Mouse (Mus musculus) layer of hippocampus, adult 9-10 months (tissue): ENCODE data around the gene Gm13272.
"Not testable (repeated sequence)": the region's sequence is repeated elsewhere in the genome, so short reads cannot be mapped to it uniquely, and the experiment has no call there.

ENCODE experiments used
- DNase-seq: peaks from one replicate; pipeline ENCODE4 v3.0.0; 2022; ENCODE audit warnings: low spot score

The Gm13272 gene

DNA sequence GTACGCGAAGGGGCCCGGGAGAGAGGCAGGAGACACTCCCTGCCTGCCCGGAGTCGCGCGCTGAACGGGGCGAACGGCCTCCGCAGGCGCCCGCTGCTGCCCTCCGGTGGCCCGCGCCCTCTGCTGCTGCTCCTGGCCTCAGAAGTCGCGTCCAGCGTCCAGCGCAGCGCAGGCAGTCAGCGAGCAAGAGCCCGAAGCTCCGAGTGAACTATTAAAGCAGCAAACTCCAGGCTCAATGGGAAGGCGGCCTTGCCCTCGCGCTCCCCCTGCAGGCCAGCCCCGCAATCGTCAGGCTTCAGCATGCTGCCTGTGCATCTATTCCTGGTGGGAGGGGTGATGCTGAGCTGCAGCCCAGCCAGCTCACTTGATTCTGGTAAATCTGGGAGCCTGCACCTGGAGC is at the start of gene Gm13272:
TSS of gene Gm13272 (plus strand) at position 301 of the 400 bp plus-strand sequence.
- not testable (repeated sequence) for DNase-seq

DNA sequence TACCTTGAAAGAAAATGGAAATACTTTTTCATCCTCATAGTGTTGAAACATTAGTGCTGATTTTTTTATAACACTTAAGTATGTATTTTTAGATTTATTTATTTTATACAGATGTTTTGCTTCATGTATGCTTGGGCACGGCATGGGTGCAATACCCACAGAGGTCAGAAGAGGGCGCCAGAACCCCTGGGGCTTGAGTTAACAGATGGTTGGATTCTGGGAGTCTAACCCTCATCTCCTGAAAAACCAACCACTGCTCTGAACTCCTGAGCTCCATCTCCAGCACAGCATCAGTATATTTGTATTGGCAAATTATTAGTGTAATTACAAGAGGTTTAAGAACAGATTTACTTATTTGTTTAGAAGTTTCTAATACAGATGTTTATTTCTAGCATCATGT is 41.2 kb upstream of the Gm13272 start:
- DNase-seq, result no peak

DNA sequence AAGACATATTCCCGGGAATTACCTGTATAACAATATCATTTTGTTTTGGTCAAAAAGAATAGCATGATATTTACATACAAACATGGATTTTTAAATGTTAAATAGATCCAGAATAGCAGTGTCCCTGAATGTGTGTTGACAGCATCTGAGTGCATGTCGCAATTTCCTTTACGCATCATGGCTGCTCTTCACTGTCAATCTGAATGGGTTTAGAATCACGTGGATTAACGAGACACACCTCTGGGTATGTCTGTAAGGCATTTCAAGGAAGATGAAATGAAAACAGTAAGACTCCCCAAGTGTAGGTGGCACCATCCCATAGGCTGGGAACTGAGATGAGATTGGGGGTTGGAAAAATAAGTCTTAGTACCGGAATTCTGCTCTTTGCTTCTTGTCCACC is 40.6 kb upstream of the Gm13272 start:
- no peak for DNase-seq

DNA sequence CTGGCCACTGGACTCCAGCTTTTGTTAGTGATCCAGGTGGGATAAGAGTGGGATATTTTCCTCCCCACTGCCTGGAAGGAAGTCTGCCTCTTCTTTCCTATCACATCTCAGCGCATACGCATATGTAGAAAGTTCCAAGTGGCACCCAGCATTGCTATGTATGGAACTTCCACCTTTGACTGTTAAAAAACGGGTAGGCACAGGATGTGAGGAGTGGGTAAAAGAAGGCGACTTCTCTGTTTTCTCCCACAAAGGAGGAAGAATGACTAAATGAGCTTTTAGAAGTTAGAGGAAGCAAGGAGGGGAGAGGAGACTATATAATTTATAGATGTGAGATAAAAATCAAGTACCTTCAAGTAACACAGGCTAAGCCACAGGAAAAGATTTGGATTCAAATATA is 38.2 kb upstream of the Gm13272 start:
- DNase-seq, result no peak

DNA sequence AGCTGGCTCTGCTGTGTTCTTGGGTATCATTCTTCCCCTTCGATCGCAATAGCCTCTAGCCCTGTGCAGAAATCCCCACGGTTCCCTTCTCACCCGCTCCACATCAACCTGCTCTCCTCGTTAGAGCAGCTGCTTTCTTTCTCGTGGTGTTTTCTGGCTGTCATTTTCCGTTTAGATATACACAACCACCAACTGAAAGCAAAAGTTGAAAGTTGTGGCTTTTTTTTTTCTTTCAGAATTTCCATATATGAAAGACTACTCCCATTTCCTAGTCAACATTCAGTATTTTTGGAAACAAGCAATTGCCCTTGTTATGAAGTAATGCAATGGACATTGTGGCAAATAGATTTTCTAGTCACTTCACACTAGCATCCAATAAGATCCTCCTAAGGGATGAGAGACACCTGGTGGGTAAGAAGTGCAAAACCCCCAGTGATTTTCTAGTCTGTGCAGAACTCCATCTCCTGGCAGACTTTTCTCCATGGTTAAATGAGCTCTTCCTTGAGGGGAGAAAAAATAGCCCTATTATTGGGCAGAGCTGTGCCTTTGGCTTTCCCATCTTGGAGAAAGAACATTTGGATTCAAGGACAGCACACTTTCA is 36.8 kb upstream of the Gm13272 start:
- no peak for DNase-seq

- DNase-seq, result no peak
These were observed 35.4 kb upstream of the Gm13272 start for GRCm38 (mm10) chr4:88744207-88744606.

DNA sequence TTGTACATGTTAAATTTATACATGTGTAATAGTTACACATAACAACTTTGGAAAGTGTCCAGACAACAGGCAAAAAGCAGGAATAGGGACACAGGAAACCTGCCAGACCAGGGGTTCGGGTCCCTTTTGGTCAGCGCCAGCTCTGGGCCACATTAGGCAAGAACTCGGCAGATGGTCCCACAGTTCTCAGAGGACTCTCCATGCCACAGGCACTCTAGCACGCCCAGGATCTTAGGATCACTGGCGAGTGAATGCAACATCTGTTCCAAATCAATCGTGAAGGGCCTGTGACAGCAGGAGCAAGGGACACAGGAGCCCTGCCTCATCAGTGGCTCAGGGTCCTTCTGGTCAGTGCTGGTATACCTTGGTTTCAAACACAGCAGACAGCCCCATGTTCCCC is 29.7 kb upstream of the Gm13272 start:
- DNase-seq, result no peak

DNA sequence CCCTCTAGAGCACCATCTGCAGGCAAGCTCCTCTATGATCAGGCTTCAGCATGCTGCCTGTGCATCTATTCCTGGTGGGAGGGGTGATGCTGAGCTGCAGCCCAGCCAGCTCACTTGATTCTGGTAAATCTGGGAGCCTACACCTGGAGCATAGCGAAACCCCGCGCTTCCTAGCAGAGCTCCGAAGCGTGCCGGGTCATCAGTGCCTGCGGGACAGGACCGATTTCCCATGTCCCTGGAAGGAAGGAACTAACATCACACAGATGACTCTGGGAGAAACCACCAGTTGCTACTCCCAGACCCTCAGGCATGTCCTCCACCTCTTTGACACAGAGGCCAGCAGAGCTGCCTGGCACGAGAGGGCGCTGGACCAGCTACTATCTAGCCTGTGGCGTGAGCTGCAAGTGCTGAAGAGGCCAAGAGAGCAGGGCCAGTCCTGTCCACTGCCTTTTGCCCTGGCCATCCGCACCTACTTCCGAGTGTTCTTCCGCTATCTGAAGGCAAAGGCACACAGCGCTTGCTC is 24.8 kb upstream of the Gm13272 start, which contains the start of gene Gm13271:
TSS of gene Gm13271 (plus strand) at position 51 of the 523 bp plus-strand sequence.
- peak; percentile 27 for DNase-seq

DNA sequence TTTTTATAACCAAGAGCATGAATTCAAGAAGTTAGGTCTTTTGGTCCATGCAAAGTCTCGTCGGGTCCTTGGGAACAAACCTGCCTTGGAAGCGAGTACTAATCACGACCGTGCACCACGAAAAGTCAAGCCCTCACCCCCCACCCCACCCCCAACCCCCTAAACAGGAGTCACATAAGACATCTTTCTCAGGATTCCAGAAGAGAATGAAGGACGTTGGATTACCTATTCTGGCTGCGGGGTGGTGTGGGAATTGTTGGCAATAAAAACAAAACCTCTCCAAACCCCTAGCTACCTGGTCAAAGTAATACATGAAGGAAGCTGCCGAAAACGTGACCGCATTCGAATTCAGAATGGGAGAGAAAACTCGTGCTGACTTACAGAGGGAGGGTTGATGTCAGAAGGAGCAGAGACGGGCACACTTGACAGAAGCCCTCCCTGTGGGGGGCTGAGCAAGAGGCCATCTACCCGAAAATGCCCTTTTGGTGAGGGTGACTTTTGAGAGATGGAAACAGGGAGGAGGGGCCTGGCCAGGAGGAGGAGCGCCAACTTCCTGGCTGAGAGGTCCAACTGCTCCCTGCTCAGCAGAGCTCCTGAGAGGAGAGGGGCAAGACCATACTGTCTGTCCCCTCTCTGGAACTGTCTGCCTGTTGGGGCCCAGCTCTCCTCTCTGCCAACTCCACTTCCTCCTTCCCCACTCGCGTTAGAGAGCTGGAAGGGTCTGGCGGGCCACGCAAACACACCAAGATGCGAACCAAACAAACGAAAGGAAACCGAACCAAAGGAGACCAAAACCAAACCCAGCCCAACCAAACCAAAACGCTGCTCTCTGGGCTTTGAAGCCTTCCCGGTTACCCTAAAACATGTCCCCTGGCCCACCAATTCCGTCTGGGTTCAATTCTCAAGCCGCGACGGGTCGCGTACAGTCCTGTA is 22.8 kb upstream of the Gm13272 start:
- DNase-seq, result not testable (repeated sequence)

GRCm38 (mm10) chr4:88757628-88758031 is 22.0 kb upstream of the Gm13272 start:
- DNase-seq, result peak; percentile 93

GRCm38 (mm10) chr4:88758751-88759150 is 20.9 kb upstream of the Gm13272 start:
- not testable (repeated sequence) for DNase-seq

- DNase-seq, result not testable (repeated sequence)
These were observed 19.9 kb upstream of the Gm13272 start, which contains the start of gene Gm13283 for GRCm38 (mm10) chr4:88759610-88760268. Gene Gm13283, plus strand, starts transcription at chr4:88760119.

DNA sequence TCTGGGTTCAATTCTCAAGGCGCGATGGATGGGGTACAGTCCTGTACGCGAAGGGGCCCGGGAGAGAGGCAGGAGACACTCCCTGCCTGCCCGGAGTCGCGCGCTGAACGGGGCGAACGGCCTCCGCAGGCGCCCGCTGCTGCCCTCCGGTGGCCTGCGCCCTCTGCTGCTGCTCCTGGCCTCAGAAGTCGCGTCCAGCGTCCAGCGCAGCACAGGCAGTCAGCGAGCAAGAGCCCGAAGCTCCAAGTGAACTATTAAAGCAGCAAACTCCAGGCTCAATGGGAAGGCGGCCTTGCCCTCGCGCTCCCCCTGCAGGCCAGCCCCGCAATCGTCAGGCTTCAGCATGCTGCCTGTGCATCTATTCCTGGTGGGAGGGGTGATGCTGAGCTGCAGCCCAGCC is 19.2 kb upstream of the Gm13272 start:
- DNase-seq, result peak; percentile 13

DNA sequence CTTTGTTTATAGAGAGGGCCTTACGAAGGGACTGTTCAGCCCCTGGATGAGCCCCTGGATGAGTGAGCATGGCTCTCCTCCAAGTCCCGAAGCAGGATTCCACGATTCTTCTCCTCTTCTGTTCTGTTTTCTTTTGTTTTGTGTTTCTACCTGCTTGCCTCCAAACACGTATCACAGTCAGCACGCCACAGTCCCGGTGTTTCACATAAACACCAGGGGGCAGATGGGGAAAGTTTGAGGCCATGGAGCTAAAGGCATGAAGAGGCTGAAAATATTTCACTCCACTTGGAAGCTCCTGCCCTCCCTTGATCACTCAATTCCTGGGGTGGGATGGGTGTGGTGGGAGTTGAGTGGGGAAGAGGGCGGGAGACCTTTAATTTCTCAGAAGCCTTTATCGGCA is 17.9 kb upstream of the Gm13272 start:
- peak; percentile 55 for DNase-seq

DNA sequence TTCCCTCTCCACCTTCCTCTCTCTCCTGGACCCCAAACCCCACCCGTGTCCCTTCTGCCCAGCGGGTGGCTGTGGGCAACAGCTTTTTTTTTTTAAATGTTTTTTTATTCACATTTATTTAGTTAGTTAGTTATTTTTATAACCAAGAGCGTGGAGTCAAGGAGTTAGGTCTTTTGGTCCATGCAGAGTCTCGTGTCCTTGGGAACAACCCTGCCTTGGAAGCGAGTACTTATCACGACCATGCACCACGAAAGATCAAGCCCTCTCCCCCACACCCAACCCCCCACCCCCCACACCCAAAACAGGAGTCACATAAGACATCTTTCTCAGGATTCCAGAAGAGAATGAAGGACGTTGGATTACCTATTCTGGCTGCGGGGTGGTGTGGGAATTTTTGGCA is 17.3 kb upstream of the Gm13272 start:
- not testable (repeated sequence) for DNase-seq

GRCm38 (mm10) chr4:88763384-88764018 is 16.1 kb upstream of the Gm13272 start:
- DNase-seq, result not testable (repeated sequence)

GRCm38 (mm10) chr4:88773534-88773933 is 6.1 kb upstream of the Gm13272 start, which contains the start of gene Gm13290:
Gene Gm13290, plus strand, starts transcription at chr4:88773834.
- DNase-seq, result not testable (repeated sequence)

DNA sequence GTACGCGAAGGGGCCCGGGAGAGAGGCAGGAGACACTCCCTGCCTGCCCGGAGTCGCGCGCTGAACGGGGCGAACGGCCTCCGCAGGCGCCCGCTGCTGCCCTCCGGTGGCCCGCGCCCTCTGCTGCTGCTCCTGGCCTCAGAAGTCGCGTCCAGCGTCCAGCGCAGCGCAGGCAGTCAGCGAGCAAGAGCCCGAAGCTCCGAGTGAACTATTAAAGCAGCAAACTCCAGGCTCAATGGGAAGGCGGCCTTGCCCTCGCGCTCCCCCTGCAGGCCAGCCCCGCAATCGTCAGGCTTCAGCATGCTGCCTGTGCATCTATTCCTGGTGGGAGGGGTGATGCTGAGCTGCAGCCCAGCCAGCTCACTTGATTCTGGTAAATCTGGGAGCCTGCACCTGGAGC is 3.0 kb upstream of the Gm13272 start, which contains the start of gene Gm13289:
TSS of gene Gm13289 (plus strand) at position 301 of the 400 bp plus-strand sequence.
- DNase-seq, result not testable (repeated sequence)

DNA sequence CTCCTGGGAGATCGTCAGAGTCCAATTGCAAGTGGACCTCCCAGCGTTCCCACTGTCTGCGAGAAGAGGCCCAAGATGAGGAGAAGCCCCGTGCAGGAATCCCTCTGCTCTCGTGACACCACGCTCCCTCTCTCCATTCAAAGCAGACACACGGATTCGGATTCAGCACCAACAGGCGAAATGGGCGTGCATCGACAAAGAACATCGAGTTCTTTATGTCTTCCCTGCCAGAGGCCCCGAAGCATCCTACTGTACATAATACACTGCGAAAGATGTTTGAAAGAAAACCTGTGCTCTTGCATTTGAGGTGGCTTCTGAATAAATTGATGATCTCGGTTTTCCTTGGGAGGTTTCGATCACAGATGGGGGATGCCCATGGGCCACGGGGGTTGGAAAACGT is 670 bp downstream of the Gm13272 start:
- DNase-seq, result not testable (repeated sequence)

- DNase-seq, result not testable (repeated sequence)
These were observed 2.2 kb downstream of the Gm13272 start, which contains the start of gene Ifnz for GRCm38 (mm10) chr4:88781831-88782230. Gene Ifnz, plus strand, starts transcription at chr4:88782131.

DNA sequence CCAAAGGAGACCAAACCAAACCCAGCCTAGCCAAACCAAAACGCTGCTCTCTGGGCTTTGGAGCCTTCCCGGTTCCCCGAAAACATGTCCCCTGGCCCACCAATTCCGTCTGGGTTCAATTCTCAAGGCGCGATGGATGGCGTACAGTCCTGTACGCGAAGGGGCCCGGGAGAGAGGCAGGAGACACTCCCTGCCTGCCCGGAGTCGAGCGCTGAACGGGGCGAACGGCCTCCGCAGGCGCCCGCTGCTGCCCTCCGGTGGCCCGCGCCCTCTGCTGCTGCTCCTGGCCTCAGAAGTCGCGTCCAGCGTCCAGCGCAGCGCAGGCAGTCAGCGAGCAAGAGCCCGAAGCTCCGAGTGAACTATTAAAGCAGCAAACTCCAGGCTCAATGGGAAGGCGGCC is 2.7 kb downstream of the Gm13272 start:
- not testable (repeated sequence) for DNase-seq
